Mouse (Mus musculus): Measurements from ENCODE around the gene Hcls1. TPM values are rescaled to one million over a fixed set of nuclear protein-coding genes. Genes with fewer than 3 reads are reported as not detected.

Hcls1 gene
- 16.0 and 19.3 TPM in 2 replicates for polyA plus RNA-seq (2012; rRNA removed)

GRCm38 (mm10) chr16:36934841-36935620 is at the start of gene Hcls1:
TSS of gene Hcls1 (plus strand) at chr16:36934983.
- WGBS, result 62% methylated on average over 7 of the region's 7 CpGs
- no peak for DNase-seq (ENCODE audit: low read depth, low spot score)

- WGBS, result 94% methylated on average over 11 of the region's 11 CpGs
- no peak for DNase-seq (ENCODE audit: low read depth, low spot score)
Observed at GRCm38 (mm10) chr16:36885912-36886311, 48.9 kb upstream of the Hcls1 start.

DNA sequence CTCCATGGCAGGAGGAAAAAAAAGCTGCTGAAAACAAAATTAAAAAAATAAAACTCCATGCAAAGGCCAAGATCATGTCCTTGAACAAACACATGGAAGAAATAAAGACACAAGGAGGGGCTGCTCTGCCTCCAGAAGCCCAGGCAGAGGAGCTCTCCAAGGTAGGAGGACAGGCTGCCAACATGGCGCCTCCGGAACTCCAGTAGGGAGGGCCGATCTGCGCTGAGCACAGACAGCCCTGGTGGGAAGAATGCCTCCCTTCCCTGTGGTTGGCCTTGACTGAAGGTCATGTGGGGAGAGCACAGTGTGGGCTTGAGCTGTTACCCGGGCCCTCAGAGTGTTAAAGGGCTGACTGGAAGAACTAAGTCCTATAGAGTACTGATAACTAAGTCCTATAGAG is 47.2 kb upstream of the Hcls1 start:
- no peak for DNase-seq (ENCODE audit: low read depth, low spot score)
- 83% methylated on average over 5 of the region's 5 CpGs for WGBS

- no peak for DNase-seq (ENCODE audit: low read depth, low spot score)
- 92% methylated on average over 3 of the region's 3 CpGs for WGBS
Observed at GRCm38 (mm10) chr16:36890559-36890958, 44.2 kb upstream of the Hcls1 start.

- 98% methylated on average over 4 of the region's 4 CpGs for WGBS
- no peak for DNase-seq (ENCODE audit: low read depth, low spot score)
Observed at GRCm38 (mm10) chr16:36891415-36891814, 43.4 kb upstream of the Hcls1 start.

GRCm38 (mm10) chr16:36893317-36893716 is 41.5 kb upstream of the Hcls1 start:
- DNase-seq (ENCODE audit: low read depth, low spot score), result no peak
- WGBS, result 82% methylated on average over 10 of the region's 10 CpGs

GRCm38 (mm10) chr16:36896712-36897111 is 38.1 kb upstream of the Hcls1 start:
- DNase-seq (ENCODE audit: low read depth, low spot score), result no peak
- 94% methylated on average over 6 of the region's 6 CpGs for WGBS

GRCm38 (mm10) chr16:36903156-36903555 is 31.6 kb upstream of the Hcls1 start:
- WGBS, result 89% methylated on average over 5 of the region's 5 CpGs

GRCm38 (mm10) chr16:36911909-36912308 is 22.9 kb upstream of the Hcls1 start:
- DNase-seq (ENCODE audit: low read depth, low spot score), result no peak
- WGBS, result 85% methylated on average over 10 of the region's 10 CpGs

More at GRCm38 (mm10) chr16:36903156-36903555, 31.6 kb upstream of the Hcls1 start:
- no peak for DNase-seq (ENCODE audit: low read depth, low spot score)

- no peak for DNase-seq (ENCODE audit: low read depth, low spot score)
- 85% methylated on average over 13 of the region's 13 CpGs for WGBS
Observed at GRCm38 (mm10) chr16:36912311-36912710, 22.5 kb upstream of the Hcls1 start.

GRCm38 (mm10) chr16:36914195-36914594 is 20.6 kb upstream of the Hcls1 start:
- DNase-seq (ENCODE audit: low read depth, low spot score), result no peak
- WGBS, result 64% methylated on average over 5 of the region's 5 CpGs

DNA sequence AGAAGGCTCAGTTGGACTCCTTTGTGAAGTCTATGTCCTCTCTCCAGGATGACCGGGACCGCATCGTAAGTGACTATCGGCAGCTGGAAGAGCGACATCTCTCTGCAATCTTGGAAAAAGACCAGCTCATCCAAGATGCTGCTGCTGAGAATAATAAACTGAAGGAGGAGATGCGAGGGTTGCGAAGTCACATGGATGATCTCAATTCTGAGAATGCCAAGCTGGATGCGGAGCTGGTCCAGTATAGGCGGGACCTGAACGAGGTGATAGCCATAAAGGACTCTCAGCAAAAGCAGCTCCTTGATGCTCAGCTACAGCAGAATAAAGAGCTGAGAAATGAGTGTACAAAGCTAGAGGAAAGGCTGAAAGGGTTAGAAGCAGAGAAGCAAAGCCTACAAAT is 16.3 kb upstream of the Hcls1 start:
- no peak for DNase-seq (ENCODE audit: low read depth, low spot score)
- 89% methylated on average over 10 of the region's 10 CpGs for WGBS

GRCm38 (mm10) chr16:36920410-36920809 is 14.4 kb upstream of the Hcls1 start:
- 50% methylated on average over 3 of the region's 3 CpGs for WGBS

DNA sequence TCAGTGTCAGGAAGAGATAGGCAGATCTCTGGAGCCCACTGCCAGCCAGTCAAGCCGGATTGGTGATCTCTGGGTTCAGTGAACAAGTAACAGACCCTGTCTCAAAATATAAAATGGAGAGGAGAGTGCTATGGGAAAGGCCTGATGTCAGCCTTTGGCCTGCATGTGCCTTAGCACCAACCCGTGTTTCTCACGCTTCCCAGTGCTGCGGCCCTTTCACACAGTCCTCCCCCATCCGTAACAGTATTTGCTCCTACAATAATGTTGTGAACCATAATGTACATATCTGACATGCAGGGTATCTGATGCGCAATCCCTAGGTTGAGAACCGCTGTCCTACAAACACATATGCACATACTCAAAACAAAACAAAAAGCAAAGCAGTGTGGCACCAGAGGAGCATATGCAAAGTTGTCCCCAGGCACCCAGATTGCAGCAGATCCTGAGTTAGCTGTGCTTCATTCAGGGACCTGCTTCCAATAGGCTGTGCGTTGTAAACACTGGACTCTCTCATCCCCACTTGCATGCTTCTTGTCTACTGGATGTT is 13.6 kb upstream of the Hcls1 start:
- WGBS, result 93% methylated on average over 8 of the region's 8 CpGs

More at GRCm38 (mm10) chr16:36920410-36920809, 14.4 kb upstream of the Hcls1 start:
- no peak for DNase-seq (ENCODE audit: low read depth, low spot score)

GRCm38 (mm10) chr16:36921980-36922379 is 12.8 kb upstream of the Hcls1 start:
- 89% methylated on average over 6 of the region's 6 CpGs for WGBS
- no peak for DNase-seq (ENCODE audit: low read depth, low spot score)

More for the DNA sequence above, 13.6 kb upstream of the Hcls1 start:
- DNase-seq (ENCODE audit: low read depth, low spot score), result no peak

GRCm38 (mm10) chr16:36924312-36924711 is 10.5 kb upstream of the Hcls1 start:
- no peak for DNase-seq (ENCODE audit: low read depth, low spot score)
- 91% methylated on average over 8 of the region's 8 CpGs for WGBS

DNA sequence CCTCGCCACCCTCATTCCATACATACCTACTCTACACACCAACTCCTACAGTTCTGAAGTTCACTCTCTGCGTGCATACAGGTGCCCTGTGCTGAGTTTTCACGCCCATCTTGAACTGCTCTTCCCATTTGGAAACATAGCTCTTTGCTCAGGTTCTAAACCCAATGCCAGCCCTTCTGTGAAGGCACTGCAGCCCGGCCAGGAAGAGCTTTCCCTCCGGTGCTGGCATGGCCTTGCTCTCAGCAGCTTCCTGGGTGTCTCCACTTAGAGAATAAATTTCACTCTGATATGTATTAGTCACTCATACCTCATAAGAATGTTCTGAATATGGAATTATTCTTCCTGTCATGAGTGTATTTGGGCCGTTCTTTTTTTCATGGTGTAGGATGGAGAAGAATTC is 9.4 kb upstream of the Hcls1 start:
- no peak for DNase-seq (ENCODE audit: low read depth, low spot score)
- 90% methylated on average over 6 of the region's 6 CpGs for WGBS

DNA sequence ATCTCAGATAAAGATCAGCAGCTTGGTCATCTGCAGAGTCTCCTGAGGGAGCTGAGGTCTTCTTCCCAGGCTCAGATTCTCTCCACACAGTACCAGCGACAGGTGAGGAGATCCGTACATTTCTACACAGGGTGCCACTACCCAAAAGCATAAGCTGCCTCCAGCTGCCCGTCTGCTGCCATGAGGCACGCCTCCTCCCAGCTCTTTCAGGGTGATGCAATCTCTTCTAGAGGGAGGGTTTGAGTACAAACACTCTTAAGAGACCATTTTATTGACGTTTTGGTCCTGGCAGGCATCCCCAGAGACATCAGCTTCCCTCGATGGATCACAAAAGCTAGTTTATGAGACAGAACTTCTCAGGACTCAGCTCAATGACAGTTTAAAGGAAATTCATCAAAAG is 9.0 kb upstream of the Hcls1 start:
- DNase-seq (ENCODE audit: low read depth, low spot score), result no peak
- 46% methylated on average over 6 of the region's 6 CpGs for WGBS

DNA sequence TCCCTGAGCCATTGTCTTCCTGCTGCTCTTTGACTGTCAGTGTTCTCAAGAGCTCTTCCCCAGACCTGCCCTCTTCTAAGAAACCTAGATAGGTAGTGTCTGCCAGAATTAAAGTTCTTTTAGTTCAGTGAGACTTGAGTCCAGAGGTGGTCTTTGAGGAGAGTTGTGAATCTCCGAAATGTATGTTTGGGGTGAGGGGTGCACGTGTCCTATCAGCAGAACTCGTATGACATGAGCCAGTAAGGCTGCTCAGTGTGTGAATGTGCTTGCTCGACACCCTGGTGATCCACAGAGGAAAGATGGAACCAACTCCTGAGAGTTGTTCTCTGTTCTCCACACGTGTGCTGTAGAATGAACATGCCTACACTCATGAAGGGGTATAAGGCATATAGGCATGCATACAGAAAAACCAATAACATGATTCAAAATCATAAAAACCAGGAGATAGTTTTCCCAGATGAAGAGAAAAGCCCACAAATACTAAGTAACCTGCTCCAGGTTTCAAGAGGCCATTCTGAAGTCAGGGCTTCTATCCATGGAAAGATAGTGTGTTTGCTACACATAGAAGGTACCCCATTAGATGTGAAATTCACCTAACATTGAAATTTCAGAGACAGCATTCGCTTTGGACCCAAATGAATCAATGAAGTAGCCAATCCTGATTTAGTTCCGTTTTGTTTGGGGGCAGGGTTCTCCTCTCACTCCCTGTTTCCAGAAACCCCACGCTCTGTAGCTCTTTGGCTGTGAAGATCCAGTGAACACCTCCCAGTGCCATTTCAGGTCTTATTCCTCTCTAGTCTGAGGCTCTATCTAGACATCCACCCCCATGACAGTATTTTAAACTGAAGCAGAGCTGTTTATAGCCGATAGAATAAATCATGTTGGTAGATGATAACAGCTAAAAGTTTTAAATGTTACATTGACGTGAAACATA is 8.0 kb upstream of the Hcls1 start:
- no peak for DNase-seq (ENCODE audit: low read depth, low spot score)
- WGBS, result 94% methylated on average over 10 of the region's 10 CpGs

DNA sequence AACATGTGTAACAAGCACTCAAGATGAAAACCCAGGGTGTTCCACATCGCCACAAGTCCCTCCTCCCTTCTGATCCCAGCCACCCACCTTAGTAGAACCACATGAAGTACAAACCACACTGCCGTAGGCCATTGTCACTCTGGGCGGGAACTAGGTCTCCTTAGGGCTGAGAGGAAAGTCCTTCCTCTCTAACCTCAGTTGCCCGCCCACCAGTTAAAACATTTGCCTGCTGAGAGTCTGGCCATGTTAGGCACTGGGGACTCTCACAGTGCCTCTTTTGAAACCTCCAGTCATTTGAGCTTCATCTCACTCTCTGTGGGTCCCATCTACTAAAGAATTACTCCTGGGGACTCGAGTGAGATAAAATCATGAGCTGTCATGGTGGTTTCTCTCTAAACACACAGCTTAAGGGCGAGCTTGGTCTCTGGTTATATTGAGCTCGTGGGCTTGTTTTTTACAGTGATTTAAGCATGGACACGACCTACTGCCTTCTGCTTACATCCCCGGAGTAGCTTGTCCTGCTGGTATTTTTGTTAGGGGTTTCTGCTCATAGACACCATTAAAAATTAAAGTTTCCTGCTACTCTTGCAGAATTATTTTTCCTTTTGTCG is 7.2 kb upstream of the Hcls1 start:
- no peak for DNase-seq (ENCODE audit: low read depth, low spot score)
- 89% methylated on average over 10 of the region's 10 CpGs for WGBS

Data from large intestine, adult 2 months (tissue).